Mouse (Mus musculus): ENCODE data around the gene Fem1a.
"Not testable (repeated sequence)": the region's sequence is repeated elsewhere in the genome, so short reads cannot be mapped to it uniquely, and the experiment has no call there.

Gene Fem1a

GRCm38 (mm10) chr17:56255429-56255828 lies 1.2 kb upstream of the Fem1a start:
- DNase-seq (ENCODE audit: low read depth, low spot score): no peak

GRCm38 (mm10) chr17:56255863-56256238 lies 759 bp upstream of the Fem1a start:
- peak; percentile 98 for DNase-seq (ENCODE audit: low read depth, low spot score)

- DNase-seq (ENCODE audit: low read depth, low spot score): no peak
Measured at GRCm38 (mm10) chr17:56257181-56257894, 728 bp downstream of the Fem1a start.

GRCm38 (mm10) chr17:56258269-56258668 lies 1.7 kb downstream of the Fem1a start:
- DNase-seq (ENCODE audit: low read depth, low spot score): not testable (repeated sequence)

GRCm38 (mm10) chr17:56258812-56259211 lies 2.2 kb downstream of the Fem1a start:
- not testable (repeated sequence) for DNase-seq (ENCODE audit: low read depth, low spot score)

- DNase-seq (ENCODE audit: low read depth, low spot score): no peak
Measured at GRCm38 (mm10) chr17:56259301-56260037, 2.9 kb downstream of the Fem1a start.

GRCm38 (mm10) chr17:56261166-56261565 lies 4.6 kb downstream of the Fem1a start:
- peak; percentile 96 for DNase-seq (ENCODE audit: low read depth, low spot score)

- peak; percentile 87 for DNase-seq (ENCODE audit: low read depth, low spot score)
Measured at GRCm38 (mm10) chr17:56262645-56263094, 6.1 kb downstream of the Fem1a start.

- DNase-seq (ENCODE audit: low read depth, low spot score): peak; percentile 80
Measured at GRCm38 (mm10) chr17:56264020-56264419, 7.4 kb downstream of the Fem1a start.

- DNase-seq (ENCODE audit: low read depth, low spot score): no peak
Measured at GRCm38 (mm10) chr17:56265011-56265410, 8.4 kb downstream of the Fem1a start.

GRCm38 (mm10) chr17:56265869-56266268 lies 9.3 kb downstream of the Fem1a start:
- no peak for DNase-seq (ENCODE audit: low read depth, low spot score)

GRCm38 (mm10) chr17:56266271-56266670 lies 9.7 kb downstream of the Fem1a start:
- no peak for DNase-seq (ENCODE audit: low read depth, low spot score)

- peak; percentile 89 for DNase-seq (ENCODE audit: low read depth, low spot score)
Measured at GRCm38 (mm10) chr17:56269153-56269630, 12.6 kb downstream of the Fem1a start.

GRCm38 (mm10) chr17:56269741-56270140 lies 13.1 kb downstream of the Fem1a start:
- DNase-seq (ENCODE audit: low read depth, low spot score): no peak

- no peak for DNase-seq (ENCODE audit: low read depth, low spot score)
Measured at GRCm38 (mm10) chr17:56271609-56272253, 15.1 kb downstream of the Fem1a start.

- no peak for DNase-seq (ENCODE audit: low read depth, low spot score)
Measured at GRCm38 (mm10) chr17:56272644-56273043, 16.0 kb downstream of the Fem1a start.

GRCm38 (mm10) chr17:56273482-56273881 lies 16.9 kb downstream of the Fem1a start:
- DNase-seq (ENCODE audit: low read depth, low spot score): no peak

- DNase-seq (ENCODE audit: low read depth, low spot score): no peak
Measured at GRCm38 (mm10) chr17:56273986-56274385, 17.4 kb downstream of the Fem1a start.

- DNase-seq (ENCODE audit: low read depth, low spot score): no peak
Measured at GRCm38 (mm10) chr17:56275842-56276480, 19.4 kb downstream of the Fem1a start.

- DNase-seq (ENCODE audit: low read depth, low spot score): peak; percentile 99
Measured at GRCm38 (mm10) chr17:56276643-56277566, 20.3 kb downstream of the Fem1a start, which contains the start of gene Ticam1. Gene Ticam1, minus strand, starts transcription at chr17:56276786.

GRCm38 (mm10) chr17:56277567-56277893 lies 20.9 kb downstream of the Fem1a start:
- DNase-seq (ENCODE audit: low read depth, low spot score): no peak

Measured in skeletal muscle tissue, adult 2 months (tissue).